Mouse (Mus musculus) forebrain, embryonic 16.5 days (tissue): ENCODE measurements at regions not wholly inside any gene's neighbourhood (a gene's known extent, or its start where the extent isn't known, plus 50 kb on each side); places are given as distances from the start of the nearest gene placed in this dataset.
A peak's percentile ranks its signal among the peaks of the same experiment; 100 is the strongest.

ENCODE experiments used
- ATAC-seq: fragments of 200-750 bp; cut with Nextera tagmentation; 2 replicates; pipeline ENCODE4 v1.8.0; 2017; ENCODE audit warnings: mild to moderate bottlenecking, moderate library complexity
- H3K27ac ChIP-seq: fragments of 300-500 bp; sonication (generic); 2 replicates; pipeline ENCODE4 v1.5.1; 2014; ENCODE audit warnings: low read length, control low read depth
- H3K27me3 ChIP-seq: fragments of 300-500 bp; sonication (generic); replicated peaks from 2 replicates; pipeline ENCODE4 v1.6.1; 2014; ENCODE audit warnings: low read length; ENCODE audit not compliant: control insufficient read depth, insufficient read depth
- H3K36me3 ChIP-seq: fragments of 300-500 bp; sonication (generic); 2 replicates; pipeline ENCODE4 v1.6.1; 2014; ENCODE audit not compliant: control insufficient read depth, insufficient read depth
- H3K4me1 ChIP-seq: fragments of 300-500 bp; sonication (generic); replicated peaks from 2 replicates; pipeline ENCODE4 v1.6.1; 2014; ENCODE audit warnings: low read length; ENCODE audit not compliant: control insufficient read depth, insufficient read depth
- H3K4me2 ChIP-seq: fragments of 300-500 bp; sonication (generic); 2 replicates; pipeline ENCODE4 v1.6.1; 2014; ENCODE audit warnings: mild to moderate bottlenecking, low read length, control low read depth
- H3K4me3 ChIP-seq: fragments of 300-500 bp; sonication (generic); replicated peaks from 2 replicates; pipeline ENCODE4 v1.5.1; 2014; ENCODE audit warnings: mild to moderate bottlenecking, low read length, control low read depth
- H3K9ac ChIP-seq: fragments of 300-500 bp; sonication (generic); replicated peaks from 2 replicates; pipeline ENCODE4 v1.6.1; 2014; ENCODE audit warnings: low read depth, low read length, control low read depth
- H3K9me3 ChIP-seq: fragments of 300-500 bp; sonication (generic); 2 replicates; pipeline ENCODE4 v1.6.1; 2016; ENCODE audit warnings: low read length; ENCODE audit not compliant: control insufficient read depth
- WGBS: fragments of 180-500 bp; shearing (Covaris S2); extraction: QIAGEN DNeasy Blood & Tissue Kit; methylation state at CpG from one replicate; pipeline ENCODE4 v1.1.7; 2014; 5-methylcytosine and 5-hydroxymethylcytosine counted together

- Histone ChIP-seq H3K9me3 (no peaks in the 10 kb centered on the region), H3K36me3 (no peaks in the 10 kb centered on the region), H3K4me3 (no peak overlapping the region), H3K27me3 (no peaks in the 10 kb centered on the region), H3K27ac (no peak overlapping the region), H3K4me1 (no peaks in the 10 kb centered on the region), H3K9ac (no peak overlapping the region), H3K4me2 (no peak overlapping the region)
- WGBS = 94% methylated on average over 3 of the region's 3 CpGs
- no peak for ATAC-seq
Observed at GRCm38 (mm10) chr1:76509486-76509885, 963.4 kb downstream of the Slc4a3 start.

GRCm38 (mm10) chr1:76512156-76512555 is 966.1 kb downstream of the Slc4a3 start:
- Histone ChIP-seq H3K9ac (no peak overlapping the region), H3K27me3 (no peaks in the 10 kb centered on the region), H3K4me2 (no peak overlapping the region), H3K9me3 (no peaks in the 10 kb centered on the region), H3K4me1 (no peaks in the 10 kb centered on the region), H3K36me3 (no peaks in the 10 kb centered on the region), H3K27ac (no peak overlapping the region), H3K4me3 (no peak overlapping the region)
- ATAC-seq = no peak
- WGBS = 71% methylated on average over 1 of the region's 1 CpGs

- Histone ChIP-seq H3K27ac (no peak overlapping the region), H3K27me3 (no peaks in the 10 kb centered on the region), H3K9me3 (no peaks in the 10 kb centered on the region), H3K4me3 (no peak overlapping the region), H3K4me2 (no peak overlapping the region), H3K36me3 (no peaks in the 10 kb centered on the region), H3K4me1 (no peaks in the 10 kb centered on the region), H3K9ac (no peak overlapping the region)
- WGBS = 69% methylated on average over 2 of the region's 2 CpGs
- no peak for ATAC-seq
Observed at GRCm38 (mm10) chr1:76513490-76513889, 967.4 kb downstream of the Slc4a3 start.

DNA sequence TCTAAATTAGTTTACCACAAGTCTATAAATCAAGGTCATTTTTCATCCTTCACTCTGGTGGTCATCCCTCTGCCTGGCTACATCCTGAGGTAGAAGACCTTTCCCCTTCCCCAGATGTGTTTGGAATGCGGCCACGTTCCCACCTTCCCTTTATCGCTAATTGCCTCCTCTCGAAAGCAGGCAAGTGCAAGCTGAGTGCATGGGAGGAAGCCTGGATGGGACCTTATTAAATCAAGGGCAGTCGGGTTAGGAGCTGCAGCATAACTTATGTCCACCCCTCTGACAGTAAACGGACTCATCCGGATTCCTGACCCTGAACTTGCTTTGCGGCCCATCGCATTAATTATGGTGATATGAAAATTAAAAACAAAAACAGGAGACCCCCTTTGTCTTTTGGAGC is 983.5 kb downstream of the Slc4a3 start:
- Histone ChIP-seq H3K4me1 (no peaks in the 10 kb centered on the region), H3K9me3 (no peaks in the 10 kb centered on the region), H3K4me3 (no peak overlapping the region), H3K36me3 (no peaks in the 10 kb centered on the region), H3K27ac (no peak overlapping the region), H3K27me3 (no peaks in the 10 kb centered on the region), H3K4me2 (no peak overlapping the region), H3K9ac (no peak overlapping the region)
- 73% methylated on average over 9 of the region's 9 CpGs for WGBS
- no peak for ATAC-seq

- no peak for ATAC-seq
- Histone ChIP-seq H3K4me1 (peaks cover under 1% of the 10 kb centered on the region; the same call in 1 of the 2 replicates), H3K27ac (no peak overlapping the region), H3K27me3 (no peaks in the 10 kb centered on the region), H3K36me3 (no peaks in the 10 kb centered on the region), H3K4me3 (no peak overlapping the region), H3K4me2 (no peak overlapping the region), H3K9me3 (no peaks in the 10 kb centered on the region), H3K9ac (no peak overlapping the region)
- 29% methylated on average over 6 of the region's 6 CpGs for WGBS
Observed at GRCm38 (mm10) chr1:76530342-76530741, 984.3 kb downstream of the Slc4a3 start.

GRCm38 (mm10) chr1:76535522-76535956 is 979.3 kb downstream of the Epha4 start:
- ATAC-seq = peak; percentile 49
- 29% methylated on average over 4 of the region's 4 CpGs for WGBS
- no peaks in the 10 kb centered on the region for H3K27me3 ChIP-seq

DNA sequence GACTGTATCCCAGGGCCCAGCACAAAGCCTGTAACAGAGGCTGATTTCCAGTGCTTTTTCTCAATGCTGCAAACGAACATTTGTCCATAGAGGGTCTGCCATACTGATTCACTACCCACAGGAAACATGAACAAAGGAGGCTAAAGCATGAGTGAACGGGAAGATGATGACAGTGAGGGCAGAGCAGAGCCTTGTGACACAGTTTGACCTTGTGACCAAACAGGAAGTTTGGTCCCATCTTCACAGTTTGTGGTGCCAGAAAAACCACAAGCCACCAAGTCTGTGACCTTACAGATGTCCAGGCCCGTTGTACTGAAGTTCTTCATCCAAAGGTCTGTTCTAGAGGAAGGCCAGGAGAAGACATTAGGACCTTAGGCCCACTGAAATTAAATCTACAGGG is 974.4 kb downstream of the Epha4 start:
- Histone ChIP-seq H3K4me3 (no peak overlapping the region), H3K27me3 (no peaks in the 10 kb centered on the region), H3K36me3 (no peaks in the 10 kb centered on the region), H3K9me3 (no peaks in the 10 kb centered on the region), H3K4me1 (peaks cover 3% of the 10 kb centered on the region; the same call in 1 of the 2 replicates), H3K9ac (no peak overlapping the region), H3K27ac (no peak overlapping the region), H3K4me2 (no peak overlapping the region)
- 65% methylated on average over 3 of the region's 3 CpGs for WGBS
- no peak for ATAC-seq

More at GRCm38 (mm10) chr1:76535522-76535956, 979.3 kb downstream of the Epha4 start:
- H3K4me1 ChIP-seq = peaks cover 5% of the 10 kb centered on the region; the same call in 1 of the 2 replicates
- no peaks in the 10 kb centered on the region for H3K9me3 ChIP-seq
- H3K4me3 ChIP-seq = no peak overlapping the region
- H3K36me3 ChIP-seq = no peaks in the 10 kb centered on the region
- no peak overlapping the region for H3K27ac ChIP-seq
- no peak overlapping the region for H3K4me2 ChIP-seq
- H3K9ac ChIP-seq = no peak overlapping the region

DNA sequence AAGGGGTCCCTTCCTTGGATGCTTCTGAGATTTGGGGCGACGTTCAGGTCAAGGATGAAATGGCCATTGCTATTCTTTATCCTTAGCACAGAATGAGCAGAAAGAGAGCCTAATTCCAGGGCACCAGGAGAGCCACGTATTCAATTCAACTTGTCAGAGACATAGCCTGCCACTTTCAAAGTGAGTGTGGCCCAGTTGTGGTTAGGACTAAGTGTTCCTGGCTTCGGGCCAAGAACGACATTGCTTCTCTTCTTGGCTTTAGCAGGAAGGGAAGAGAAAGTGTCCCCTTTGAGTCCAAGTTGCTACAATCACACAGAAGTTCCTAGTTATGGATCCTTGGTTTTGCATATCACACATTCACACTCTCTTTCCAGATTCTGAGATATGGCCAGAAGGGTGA is 964.0 kb downstream of the Epha4 start:
- no peak overlapping the region for H3K4me2 ChIP-seq
- H3K36me3 ChIP-seq = no peaks in the 10 kb centered on the region
- no peak overlapping the region for H3K4me3 ChIP-seq
- no peaks in the 10 kb centered on the region for H3K9me3 ChIP-seq
- no peaks in the 10 kb centered on the region for H3K27me3 ChIP-seq
- no peak overlapping the region for H3K9ac ChIP-seq
- no peak overlapping the region for H3K27ac ChIP-seq
- H3K4me1 ChIP-seq = 0 out of 2 replicates have a peak, but pooled peaks cover 2% of the 10 kb centered on the region
- WGBS = 48% methylated on average over 5 of the region's 5 CpGs
- ATAC-seq = no peak

GRCm38 (mm10) chr1:76559441-76559840 is 955.4 kb downstream of the Epha4 start:
- 89% methylated on average over 7 of the region's 7 CpGs for WGBS
- H3K9ac ChIP-seq = no peak overlapping the region

GRCm38 (mm10) chr1:76575487-76575886 is 939.4 kb downstream of the Epha4 start:
- no peaks in the 10 kb centered on the region for H3K27me3 ChIP-seq
- H3K9me3 ChIP-seq = no peaks in the 10 kb centered on the region
- H3K4me2 ChIP-seq = no peak overlapping the region
- H3K4me1 ChIP-seq = no peaks in the 10 kb centered on the region
- no peak overlapping the region for H3K9ac ChIP-seq
- WGBS = 25% methylated on average over 5 of the region's 5 CpGs
- no peak overlapping the region for H3K4me3 ChIP-seq
- H3K36me3 ChIP-seq = no peaks in the 10 kb centered on the region
- peak; percentile 92 for ATAC-seq
- H3K27ac ChIP-seq = no peak overlapping the region

More at GRCm38 (mm10) chr1:76559441-76559840, 955.4 kb downstream of the Epha4 start:
- Histone ChIP-seq H3K4me2 (no peak overlapping the region), H3K9me3 (no peaks in the 10 kb centered on the region), H3K27ac (no peak overlapping the region), H3K4me1 (no peaks in the 10 kb centered on the region), H3K4me3 (no peak overlapping the region), H3K36me3 (no peaks in the 10 kb centered on the region), H3K27me3 (no peaks in the 10 kb centered on the region)
- ATAC-seq = no peak
